Mouse (Mus musculus) G1E (cell line): Measurements from ENCODE around the gene Plac8.

Experiments
- CTCF ChIP-seq: IDR thresholded peaks from 2 replicates; pipeline ENCODE4 v1.5.1; 2012; ENCODE audit warnings: low read depth, low read length, inconsistent platforms, mixed read lengths
- GATA1 ChIP-seq: IDR thresholded peaks from 2 replicates; pipeline ENCODE4 v1.6.1; 2012; ENCODE audit warnings: borderline replicate concordance, low read length, inconsistent platforms, mixed read lengths
- POLR2AphosphoS5 ChIP-seq: IDR thresholded peaks from 2 replicates; pipeline ENCODE4 v1.6.1; 2012; ENCODE audit warnings: low read depth, low read length, inconsistent platforms; ENCODE audit not compliant: insufficient replicate concordance
- TAL1 ChIP-seq: conservative IDR thresholded peaks from 2 replicates; pipeline ENCODE4 v1.6.1; 2012; ENCODE audit warnings: low read depth, low read length, inconsistent platforms, mixed read lengths

DNA sequence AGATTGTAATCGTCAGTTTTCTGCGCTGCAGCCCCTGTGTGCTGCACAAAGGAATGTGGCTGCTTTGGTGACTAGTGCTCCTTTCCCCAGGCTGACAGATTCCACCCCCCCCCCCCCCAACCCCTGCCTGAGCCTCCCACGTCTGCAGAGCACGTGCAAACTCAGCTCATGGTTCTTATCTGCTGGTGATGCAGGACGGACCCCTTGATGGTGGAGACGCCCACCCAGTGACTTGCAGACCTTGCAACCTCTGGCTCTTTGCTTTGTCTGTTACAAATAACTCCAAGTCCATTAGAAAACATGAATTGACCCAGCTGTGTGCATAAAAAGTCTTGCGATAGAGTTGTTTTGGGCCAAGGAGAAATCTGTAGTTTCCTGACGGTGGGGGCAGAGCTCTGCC is 1.3 kb downstream of the Plac8 start:
- TF ChIP-seq CTCF (no peak), POLR2AphosphoS5 (no peak), TAL1 (no peak), GATA1 (no peak)
